ENCODE assay signal across 15 mouse cellular contexts in genomic region chr11:96334002-96334364, GRCm38 (mm10). TPM values are rescaled to one million over a fixed set of nuclear protein-coding genes. Genes with fewer than 3 reads are reported as not detected.
DNase-seq lines count a peak whose midpoint lies in the region; ATAC-seq lines count a peak whose summit lies in the region.
"Had no signal": no experiment of that assay in that cellular context is flagged by ENCODE, and none has a peak within 500 bp of the region (broad histone marks: within the 10 kb centered on the region; RNA-seq: fewer than 3 reads in every experiment).

No protein-coding gene starts in this region.

- 31% methylated on average over 2 of the region's 2 CpGs for WGBS in heart, embryonic 15.5 days
- WGBS in neural tube, embryonic 11.5 days, result 6% methylated on average over 2 of the region's 2 CpGs
- 17% methylated on average over 2 of the region's 2 CpGs for WGBS in limb, embryonic 12.5 days

- intact Hi-C loops in heart, postnatal 25 days (cut with DNase I), result no loop called here
- intact Hi-C loops in left cerebral cortex, postnatal 36 days (cut with DNase I), result no loop called here

- peaks cover 100% of the 10 kb centered on the region for H3K27me3 ChIP-seq in heart, embryonic 15.5 days
- no peaks in the 10 kb centered on the region for H3K27me3 ChIP-seq in neural tube, embryonic 11.5 days (ENCODE audit: control insufficient read depth, insufficient read depth, low read length)
- H3K27me3 ChIP-seq in limb, embryonic 12.5 days, result peaks cover 100% of the 10 kb centered on the region

- peak overlapping the region; percentile 43; the same call in 1 of the 2 replicates for H3K4me3 ChIP-seq in heart, embryonic 15.5 days
- H3K4me3 ChIP-seq in neural tube, embryonic 11.5 days (ENCODE audit: low read depth, low read length), result peak overlapping the region; percentile 96
- 0 out of 2 replicates have a peak overlapping the region, but pooled peaks have one; percentile 38 for H3K4me3 ChIP-seq in limb, embryonic 12.5 days (replicated peaks)
- H3K4me3 ChIP-seq: forebrain, embryonic 10.5 days; midbrain, embryonic 10.5 days had no signal

- peak overlapping the region; percentile 58 for H3K27ac ChIP-seq in heart, embryonic 15.5 days
- peak overlapping the region; percentile 100 for H3K27ac ChIP-seq in neural tube, embryonic 11.5 days (ENCODE audit: low read depth, low read length)
- H3K27ac ChIP-seq in limb, embryonic 12.5 days, result peak overlapping the region; percentile 69; the same call in 1 of the 2 replicates
- H3K27ac ChIP-seq: forebrain, embryonic 10.5 days; liver, embryonic 14.5 days; midbrain, embryonic 10.5 days had no signal

- no peak for ATAC-seq in heart, embryonic 15.5 days (replicated peaks; ENCODE audit: insufficient number of reproducible peaks, insufficient read depth, low FRiP score, low read depth)
- no peak for ATAC-seq in neural tube, embryonic 11.5 days (ENCODE audit: insufficient read depth, low FRiP score, low TSS enrichment)
- ATAC-seq in limb, embryonic 12.5 days (ENCODE audit: insufficient number of reproducible peaks, insufficient read depth, low FRiP score, low TSS enrichment, low read depth), result no peak

- H3K9me3 ChIP-seq in heart, embryonic 15.5 days (replicated peaks), result no peaks in the 10 kb centered on the region
- H3K9me3 ChIP-seq in neural tube, embryonic 11.5 days (ENCODE audit: control insufficient read depth, low read length), result no peaks in the 10 kb centered on the region
- no peaks in the 10 kb centered on the region for H3K9me3 ChIP-seq in limb, embryonic 12.5 days
- H3K9me3 ChIP-seq: forebrain, embryonic 10.5 days; midbrain, embryonic 10.5 days had no signal

- DNase-seq in heart, postnatal 25 days (ENCODE audit: low spot score), result no peak
- no peak for DNase-seq in neural tube, embryonic 11.5 days (ENCODE audit: low spot score)
- DNase-seq in neural tube, embryonic 10.5 days (ENCODE audit: extremely low spot score, low spot score), result no peak
- DNase-seq in spleen, postnatal 4 days (ENCODE audit: low spot score in 2 of 2), result no peak
- DNase-seq in spleen, postnatal 36 days (ENCODE audit: low spot score in 2 of 2), result no peak
- DNase-seq in left cerebral cortex, postnatal 36 days (ENCODE audit: low spot score in 2 of 2), result no peak

- H3K4me1 ChIP-seq in heart, embryonic 15.5 days (replicated peaks), result peaks cover 6% of the 10 kb centered on the region; the same call in 1 of the 2 replicates
- H3K4me1 ChIP-seq in neural tube, embryonic 11.5 days (ENCODE audit: control insufficient read depth, insufficient read depth, low read length), result peaks cover 92% of the 10 kb centered on the region
- peaks cover 12% of the 10 kb centered on the region for H3K4me1 ChIP-seq in limb, embryonic 12.5 days (replicated peaks)

- H3K36me3 ChIP-seq in heart, embryonic 15.5 days, result no peaks in the 10 kb centered on the region
- H3K36me3 ChIP-seq in neural tube, embryonic 11.5 days (ENCODE audit: control insufficient read depth, insufficient read depth, low read length), result peaks cover 8% of the 10 kb centered on the region
- no peaks in the 10 kb centered on the region for H3K36me3 ChIP-seq in limb, embryonic 12.5 days
- H3K36me3 ChIP-seq: forebrain, embryonic 10.5 days; midbrain, embryonic 10.5 days had no signal

- H3K9ac ChIP-seq in heart, embryonic 15.5 days, result peak overlapping the region; percentile 40; the same call in 1 of the 2 replicates
- H3K9ac ChIP-seq in neural tube, embryonic 11.5 days (ENCODE audit: low read length), result peak overlapping the region; percentile 100
- H3K9ac ChIP-seq in limb, embryonic 12.5 days (replicated peaks), result no peak overlapping the region
- H3K9ac ChIP-seq: liver, embryonic 14.5 days had no signal

- H3K4me2 ChIP-seq in heart, embryonic 15.5 days, result peak overlapping the region; percentile 52; the same call in 1 of the 2 replicates
- peak overlapping the region; percentile 100 for H3K4me2 ChIP-seq in neural tube, embryonic 11.5 days (ENCODE audit: low read depth)
- peak overlapping the region; percentile 26 for H3K4me2 ChIP-seq in limb, embryonic 12.5 days

RNA-seq across cellular contexts. Expression of gene Hoxb3, which starts 10.9 kb away (rescaled TPM):
- polyA plus RNA-seq in heart, embryonic 15.5 days (2015; fragmentation: Nextera tagmentation; extraction: Ambion mirVana), result 0.71 and 0.98 TPM in 2 replicates
- under 1 TPM; 0.36 to 0.45 TPM for total RNA-seq in heart, postnatal 25 days (2021)
- 10.3 and 14.2 TPM in 2 replicates for polyA plus RNA-seq in neural tube, embryonic 11.5 days (2014; fragmentation: Nextera tagmentation; extraction: Ambion mirVana)
- 0.55 and 0.68 TPM in 2 replicates for polyA plus RNA-seq in limb, embryonic 12.5 days (2016; fragmentation: Nextera tagmentation; extraction: Ambion mirVana)
- total RNA-seq in left cerebral cortex, postnatal 36 days (2021), result not detected
- total RNA-seq: layer of hippocampus, postnatal 25 days had no signal
- polyA plus RNA-seq: cortical plate, adult 2 months; forebrain, embryonic 10.5 days; midbrain, embryonic 10.5 days had no signal

RNA-seq across cellular contexts. Expression of gene Hoxb4, which starts 15.9 kb away (rescaled TPM):
- 0.31 and 0.70 TPM in 2 replicates for polyA plus RNA-seq in heart, embryonic 15.5 days (2015; fragmentation: Nextera tagmentation; extraction: Ambion mirVana)
- total RNA-seq in heart, postnatal 25 days (2021), result under 1 TPM; 0.57 to 0.59 TPM
- polyA plus RNA-seq in neural tube, embryonic 11.5 days (2014; fragmentation: Nextera tagmentation; extraction: Ambion mirVana), result 3.1 and 3.8 TPM in 2 replicates
- 0.56 and 0.73 TPM in 2 replicates for polyA plus RNA-seq in limb, embryonic 12.5 days (2016; fragmentation: Nextera tagmentation; extraction: Ambion mirVana)
- not detected for total RNA-seq in left cerebral cortex, postnatal 36 days (2021)
- total RNA-seq: layer of hippocampus, postnatal 25 days had no signal
- polyA plus RNA-seq: cortical plate, adult 2 months; forebrain, embryonic 10.5 days; midbrain, embryonic 10.5 days had no signal

RNA-seq across cellular contexts. Expression of gene Hoxb2, which starts 16.3 kb away (rescaled TPM):
- 3.7 and 6.8 TPM in 2 replicates for polyA plus RNA-seq in heart, embryonic 15.5 days (2015; fragmentation: Nextera tagmentation; extraction: Ambion mirVana)
- 1 to 10 TPM in 1 of 2 experiments, under 1 TPM in 1; 0.81 to 1.3 TPM for total RNA-seq in heart, postnatal 25 days (2021)
- polyA plus RNA-seq in neural tube, embryonic 11.5 days (2014; fragmentation: Nextera tagmentation; extraction: Ambion mirVana), result 88.2 and 89.0 TPM in 2 replicates
- polyA plus RNA-seq in limb, embryonic 12.5 days (2016; fragmentation: Nextera tagmentation; extraction: Ambion mirVana), result 5.1 and 6.0 TPM in 2 replicates
- total RNA-seq in left cerebral cortex, postnatal 36 days (2021), result not detected
- total RNA-seq: layer of hippocampus, postnatal 25 days had no signal
- polyA plus RNA-seq: cortical plate, adult 2 months; forebrain, embryonic 10.5 days had no signal

RNA-seq across cellular contexts. Expression of gene Hoxb5, which starts 30.8 kb away (rescaled TPM):
- 1.4 and 3.3 TPM in 2 replicates for polyA plus RNA-seq in heart, embryonic 15.5 days (2015; fragmentation: Nextera tagmentation; extraction: Ambion mirVana)
- under 1 TPM; 0.10 to 0.14 TPM for total RNA-seq in heart, postnatal 25 days (2021)
- polyA plus RNA-seq in neural tube, embryonic 11.5 days (2014; fragmentation: Nextera tagmentation; extraction: Ambion mirVana), result 49.0 and 49.1 TPM in 2 replicates
- polyA plus RNA-seq in limb, embryonic 12.5 days (2016; fragmentation: Nextera tagmentation; extraction: Ambion mirVana), result 0.83 and 2.1 TPM in 2 replicates
- total RNA-seq in left cerebral cortex, postnatal 36 days (2021), result not detected
- total RNA-seq: layer of hippocampus, postnatal 25 days had no signal
- polyA plus RNA-seq: cortical plate, adult 2 months; forebrain, embryonic 10.5 days; midbrain, embryonic 10.5 days had no signal

RNA-seq across cellular contexts. Expression of gene Hoxb1, which starts 31.6 kb away (rescaled TPM):
- not detected in 2 replicates for polyA plus RNA-seq in heart, embryonic 15.5 days (2015; fragmentation: Nextera tagmentation; extraction: Ambion mirVana)
- total RNA-seq in heart, postnatal 25 days (2021), result not detected
- polyA plus RNA-seq in neural tube, embryonic 11.5 days (2014; fragmentation: Nextera tagmentation; extraction: Ambion mirVana), result 15.7 and 17.2 TPM in 2 replicates
- polyA plus RNA-seq in limb, embryonic 12.5 days (2016; fragmentation: Nextera tagmentation; extraction: Ambion mirVana), result not detected in 2 replicates
- not detected for total RNA-seq in left cerebral cortex, postnatal 36 days (2021)
- total RNA-seq: gastrocnemius, adult 8-10 months; hematopoietic stem cell, adult 5-6 weeks; layer of hippocampus, postnatal 25 days had no signal
- polyA plus RNA-seq: cortical plate, adult 2 months; forebrain, embryonic 10.5 days had no signal

Comparison
In these comparisons a context has a peak if more than half of its experiments do, and no peak if none do; other contexts are left out.
1. H3K4me2 ChIP-seq: peak in every context shown above with its lines; median percentile 100 in neural tube, embryonic 11.5 days; 52 in heart, embryonic 15.5 days; 26 in limb, embryonic 12.5 days.
2. H3K4me3 ChIP-seq: peak in every context shown above with its lines; median percentile 96 in neural tube, embryonic 11.5 days; 43 in heart, embryonic 15.5 days; 38 in limb, embryonic 12.5 days.
3. RNA of gene Hoxb2, which starts 16.3 kb away (polyA plus RNA-seq): 88.2 to 89.0 TPM in neural tube, embryonic 11.5 days; 5.1 to 6.0 TPM in limb, embryonic 12.5 days and 3.7 to 6.8 TPM in heart, embryonic 15.5 days; every median in the first group is over 10 times any median in the second.
4. Peak in every context shown above with its lines, with median percentiles within 50 percentile points of each other: H3K27ac ChIP-seq.